Mouse (Mus musculus) stomach, postnatal 0 days (tissue): ENCODE measurements around the gene Nupl2. TPM values are rescaled to one million over a fixed set of nuclear protein-coding genes. Genes with fewer than 3 reads are reported as not detected.

Experiments used
- ATAC-seq: fragments of 200-750 bp; cut with Nextera tagmentation; 2 replicates; pipeline ENCODE4 v1.8.0; 2017; ENCODE audit not compliant: low FRiP score, low TSS enrichment
- DNase-seq: peaks from one replicate; pipeline ENCODE4 v3.0.0-alpha.2; 2016; ENCODE audit warnings: low spot score
- H3K27ac ChIP-seq: fragments of 300-500 bp; sonication (generic); replicated peaks from 2 replicates; pipeline ENCODE4 v1.5.1; 2014; ENCODE audit warnings: mild to moderate bottlenecking, control low read depth
- H3K27me3 ChIP-seq: fragments of 300-500 bp; sonication (generic); 2 replicates; pipeline ENCODE4 v1.6.1; 2014; ENCODE audit warnings: low read length; ENCODE audit not compliant: control insufficient read depth, insufficient read depth
- H3K36me3 ChIP-seq: fragments of 300-500 bp; sonication (generic); 2 replicates; pipeline ENCODE4 v1.6.1; 2014; ENCODE audit warnings: low read length, mixed read lengths; ENCODE audit not compliant: control insufficient read depth, insufficient read depth
- H3K4me1 ChIP-seq: fragments of 300-500 bp; sonication (generic); replicated peaks from 2 replicates; pipeline ENCODE4 v1.6.1; 2014; ENCODE audit warnings: antibody characterized with exemption; ENCODE audit not compliant: control insufficient read depth, insufficient read depth
- H3K4me2 ChIP-seq: fragments of 300-500 bp; sonication (generic); replicated peaks from 2 replicates; pipeline ENCODE4 v1.6.1; 2014; ENCODE audit warnings: low read depth, mild to moderate bottlenecking, control low read depth, moderate library complexity
- H3K4me3 ChIP-seq: fragments of 300-500 bp; sonication (generic); 2 replicates; pipeline ENCODE4 v1.5.1; 2014; ENCODE audit warnings: low read depth, low read length, control low read depth
- H3K9ac ChIP-seq: fragments of 300-500 bp; sonication (generic); 2 replicates; pipeline ENCODE4 v1.6.1; 2014; ENCODE audit warnings: mild to moderate bottlenecking, low read length, control low read depth, mixed read lengths
- H3K9me3 ChIP-seq: fragments of 300-500 bp; sonication (generic); 2 replicates; pipeline ENCODE4 v1.6.1; 2016; ENCODE audit warnings: low read length; ENCODE audit not compliant: control insufficient read depth
- CTCF ChIP-seq: IDR thresholded peaks from 2 replicates; pipeline ENCODE4 v1.5.1; 2016; ENCODE audit warnings: antibody characterized with exemption, low read depth, mild to moderate bottlenecking, moderate library complexity
- EP300 ChIP-seq: optimal IDR thresholded peaks from 2 replicates; pipeline ENCODE3; 2016; ENCODE audit warnings: antibody characterized with exemption
- WGBS: fragments of 180-500 bp; shearing (Covaris S2); extraction: QIAGEN DNeasy Blood & Tissue Kit; methylation state at CpG from one replicate; pipeline ENCODE4 v1.1.7; 2014; 5-methylcytosine and 5-hydroxymethylcytosine counted together
- polyA plus RNA-seq: library from polyadenylated mRNA; unstranded; fragments of >200 nt; fragmentation: Nextera tagmentation; extraction: Ambion mirVana; gene quantifications from 2 replicates; pipeline ENCODE4 v1.2.1, GENCODE M21; 2015

Nupl2 gene
- polyA plus RNA-seq, 1 experiment from 2014 or later, result 8.2 TPM

GRCm38 (mm10) chr5:24213861-24214546 lies 49.2 kb downstream of the Nupl2 start:
- TF ChIP-seq CTCF (no peak), EP300 (no peak)

GRCm38 (mm10) chr5:24214547-24214878 lies 49.8 kb downstream of the Nupl2 start:
- DNase-seq (no peak), ATAC-seq (no peak)
- TF ChIP-seq CTCF (no peak), EP300 (no peak)
- no peaks in the 10 kb centered on the region for H3K36me3 ChIP-seq
- no peak overlapping the region for H3K9ac ChIP-seq
- no peak overlapping the region for H3K27ac ChIP-seq
- 86% methylated on average over 1 of the region's 1 CpGs for WGBS
- no peak overlapping the region for H3K4me3 ChIP-seq
- H3K9me3 ChIP-seq, result no peaks in the 10 kb centered on the region
- no peaks in the 10 kb centered on the region; the same call in 1 of the 2 replicates for H3K4me1 ChIP-seq
- H3K27me3 ChIP-seq, result no peaks in the 10 kb centered on the region
- no peak overlapping the region for H3K4me2 ChIP-seq

More at GRCm38 (mm10) chr5:24213861-24214546, 49.2 kb downstream of the Nupl2 start:
- Histone ChIP-seq H3K27ac (no peak overlapping the region), H3K4me2 (no peak overlapping the region), H3K4me1 (no peaks in the 10 kb centered on the region; the same call in 1 of the 2 replicates), H3K9ac (no peak overlapping the region), H3K27me3 (no peaks in the 10 kb centered on the region), H3K4me3 (no peak overlapping the region), H3K9me3 (no peaks in the 10 kb centered on the region), H3K36me3 (no peaks in the 10 kb centered on the region)
- ATAC-seq (no peak), DNase-seq (no peak)
- 59% methylated on average over 3 of the region's 3 CpGs for WGBS

GRCm38 (mm10) chr5:24214900-24215299 lies 50.1 kb downstream of the Nupl2 start:
- Histone ChIP-seq H3K27me3 (no peaks in the 10 kb centered on the region), H3K27ac (no peak overlapping the region), H3K4me1 (no peaks in the 10 kb centered on the region; the same call in 1 of the 2 replicates), H3K4me3 (no peak overlapping the region), H3K9me3 (no peaks in the 10 kb centered on the region), H3K4me2 (no peak overlapping the region), H3K9ac (no peak overlapping the region), H3K36me3 (no peaks in the 10 kb centered on the region)
- no peak for DNase-seq
- TF ChIP-seq EP300, result no peak
- TF ChIP-seq CTCF, result no peak
- peak; percentile 57; the same call in 1 of the 2 replicates for ATAC-seq
- WGBS, result 62% methylated on average over 1 of the region's 1 CpGs

Other genes with a start within 250 kb of the Nupl2 start
- 4.9 and 5.0 TPM in 2 replicates for gene Fam126a, start 134.3 kb upstream of the Nupl2 start, polyA plus RNA-seq
- 23.4 and 23.6 TPM in 2 replicates for gene Klhl7, start 64.4 kb upstream of the Nupl2 start, polyA plus RNA-seq
- gene Kcnh2, start 186.6 kb downstream of the Nupl2 start, polyA plus RNA-seq, result 3.7 and 3.8 TPM in 2 replicates
- 3.1 and 3.2 TPM in 2 replicates for gene Nos3, start 199.8 kb downstream of the Nupl2 start, polyA plus RNA-seq
- gene Atg9b, start 227.2 kb downstream of the Nupl2 start, polyA plus RNA-seq, result 4.1 and 5.8 TPM in 2 replicates
- 29.3 and 30.2 TPM in 2 replicates for gene Abcb8, start 228.7 kb downstream of the Nupl2 start, polyA plus RNA-seq
- 0.10 TPM in 1 of 2 replicates, not detected in the other for gene Asic3, start 248.4 kb downstream of the Nupl2 start, polyA plus RNA-seq